Mouse (Mus musculus) hindbrain, embryonic 14.5 days (tissue): Measurements from ENCODE around the gene Crebbp. TPM values are rescaled to one million over a fixed set of nuclear protein-coding genes. Genes with fewer than 3 reads are reported as not detected.
"Not testable (repeated sequence)": the region's sequence is repeated elsewhere in the genome, so short reads cannot be mapped to it uniquely, and the experiment has no call there.

Experiments used
- ATAC-seq: fragments of 200-750 bp; cut with Nextera tagmentation; 2 replicates; pipeline ENCODE4 v1.8.0; 2017; ENCODE audit warnings: moderate number of reproducible peaks, mild to moderate bottlenecking, moderate TSS enrichment, moderate library complexity; ENCODE audit not compliant: low FRiP score
- DNase-seq: peaks from one replicate; pipeline ENCODE4 v3.0.0-alpha.2; 2015; ENCODE audit warnings: low spot score
- H3K27ac ChIP-seq: fragments of 300-500 bp; sonication (generic); 2 replicates; pipeline ENCODE4 v1.5.1; 2014; ENCODE audit warnings: mild to moderate bottlenecking, moderate library complexity
- H3K27me3 ChIP-seq: fragments of 300-500 bp; sonication (generic); 2 replicates; pipeline ENCODE4 v1.6.1; 2014; ENCODE audit warnings: mild to moderate bottlenecking, low read length, mixed read lengths; ENCODE audit not compliant: control insufficient read depth, insufficient read depth
- H3K36me3 ChIP-seq: fragments of 300-500 bp; sonication (generic); replicated peaks from 2 replicates; pipeline ENCODE4 v1.6.1; 2014; ENCODE audit not compliant: control insufficient read depth, insufficient read depth
- H3K4me1 ChIP-seq: fragments of 300-500 bp; sonication (generic); replicated peaks from 2 replicates; pipeline ENCODE4 v1.6.1; 2014; ENCODE audit warnings: antibody characterized with exemption, low read length, mixed read lengths; ENCODE audit not compliant: control insufficient read depth, insufficient read depth
- H3K4me2 ChIP-seq: fragments of 300-500 bp; sonication (generic); replicated peaks from 2 replicates; pipeline ENCODE4 v1.6.1; 2014; ENCODE audit warnings: mild to moderate bottlenecking, moderate library complexity
- H3K4me3 ChIP-seq: fragments of 300-500 bp; sonication (generic); replicated peaks from 2 replicates; pipeline ENCODE4 v1.5.1; 2014; ENCODE audit warnings: mild to moderate bottlenecking, low read length
- H3K9ac ChIP-seq: fragments of 300-500 bp; sonication (generic); 2 replicates; pipeline ENCODE4 v1.6.1; 2014
- H3K9me3 ChIP-seq: fragments of 300-500 bp; sonication (generic); 2 replicates; pipeline ENCODE4 v1.6.1; 2016; ENCODE audit warnings: low read length; ENCODE audit not compliant: control insufficient read depth
- WGBS: fragments of 180-500 bp; shearing (Covaris S2); extraction: QIAGEN DNeasy Blood & Tissue Kit; methylation state at CpG from one replicate; pipeline ENCODE4 v1.1.7; 2014; 5-methylcytosine and 5-hydroxymethylcytosine counted together
- polyA plus RNA-seq: library from polyadenylated mRNA; unstranded; fragments of >200 nt; fragmentation: Nextera tagmentation; extraction: Ambion mirVana; gene quantifications from 2 replicates; pipeline ENCODE4 v1.2.1, GENCODE M21; 2014

Crebbp gene
- polyA plus RNA-seq, result 38.8 and 45.7 TPM in 2 replicates

DNA sequence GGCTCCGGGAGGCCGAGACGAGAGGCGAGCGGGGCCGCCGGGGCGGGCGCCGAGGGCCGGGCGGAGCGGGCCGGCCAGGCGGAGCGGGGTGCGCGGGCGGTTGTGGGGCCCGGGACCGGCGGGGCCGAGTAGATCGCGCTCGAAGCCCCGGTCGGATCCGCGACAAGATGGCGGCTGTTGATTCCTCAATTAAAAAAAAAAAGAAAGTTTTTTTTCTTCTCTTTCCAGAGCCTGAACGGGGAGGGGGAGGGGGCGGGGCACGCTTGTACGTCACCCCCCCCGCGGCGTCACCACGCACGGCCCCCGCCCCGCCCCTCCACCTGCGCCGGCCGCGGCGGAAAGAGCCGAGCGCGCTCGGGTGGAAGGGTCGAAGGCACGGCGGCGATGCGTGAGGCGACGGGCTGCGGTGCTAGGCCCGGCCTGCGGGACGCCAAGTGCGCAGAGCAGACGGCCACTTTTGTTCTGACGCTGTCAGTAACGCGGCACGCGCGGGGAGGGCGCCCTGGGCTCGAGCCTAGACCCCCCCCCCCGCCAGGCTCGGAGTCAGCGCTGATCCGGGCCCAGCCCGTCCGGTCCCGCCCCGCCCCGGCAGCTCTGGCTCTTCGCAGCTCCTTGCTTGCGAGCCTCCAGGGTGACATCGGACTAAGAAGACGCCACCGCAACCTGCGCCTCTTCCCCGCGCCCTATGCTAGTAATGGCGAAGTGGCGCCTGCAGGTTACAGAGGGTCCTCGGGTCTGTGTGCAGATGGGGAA is at the start of gene Crebbp:
TSS of gene Crebbp (minus strand) at position 199 of the 753 bp plus-strand sequence.
- ATAC-seq, result peak; percentile 93
- peak within 1 kb of the TSS; percentile 96 for H3K9ac ChIP-seq
- H3K9me3 ChIP-seq, result no peaks in the 10 kb centered on the region
- H3K36me3 ChIP-seq, result no peaks in the 10 kb centered on the region
- WGBS, result under 1% methylated on average over 62 of the region's 92 CpGs
- H3K27ac ChIP-seq, result peak within 1 kb of the TSS; percentile 99
- peak within 1 kb of the TSS; percentile 85 for H3K4me3 ChIP-seq
- peaks cover 30% of the 10 kb centered on the region for H3K4me1 ChIP-seq
- DNase-seq, result peak; percentile 94
- H3K4me2 ChIP-seq, result peak within 1 kb of the TSS; percentile 94
- H3K27me3 ChIP-seq, result no peaks in the 10 kb centered on the region

GRCm38 (mm10) chr16:4263486-4263885 is 49.7 kb upstream of the Crebbp start:
- no peaks in the 10 kb centered on the region for H3K36me3 ChIP-seq
- DNase-seq (no peak), ATAC-seq (no peak)
- H3K4me1 ChIP-seq, result peaks cover 6% of the 10 kb centered on the region
- H3K4me3 ChIP-seq, result no peak overlapping the region
- no peaks in the 10 kb centered on the region for H3K27me3 ChIP-seq
- WGBS, result 91% methylated on average over 3 of the region's 3 CpGs
- no peak overlapping the region for H3K27ac ChIP-seq
- H3K4me2 ChIP-seq, result no peak overlapping the region
- no peaks in the 10 kb centered on the region for H3K9me3 ChIP-seq
- H3K9ac ChIP-seq, result no peak overlapping the region

DNA sequence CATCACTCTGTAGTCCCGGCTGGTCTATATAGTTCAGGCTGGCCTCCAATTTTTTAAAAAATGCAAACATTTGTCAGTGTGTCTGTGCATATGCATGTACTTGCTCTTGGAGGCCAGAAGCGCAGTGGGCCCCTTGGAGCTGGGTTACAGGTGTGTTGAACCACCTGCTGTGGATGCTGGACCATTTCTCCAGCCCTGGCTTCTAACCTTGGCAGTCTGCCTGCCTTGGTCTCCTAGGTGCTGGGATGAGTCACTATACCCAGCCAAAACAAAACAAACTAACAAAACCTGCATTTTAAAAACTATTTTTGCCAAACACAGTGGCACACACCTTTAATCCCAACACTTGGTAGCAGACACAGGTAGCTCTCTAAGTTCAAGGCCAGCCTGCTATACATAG is 43.7 kb upstream of the Crebbp start:
- Histone ChIP-seq H3K4me1 (no peaks in the 10 kb centered on the region), H3K9ac (no peak overlapping the region), H3K4me3 (no peak overlapping the region), H3K27ac (no peak overlapping the region), H3K9me3 (no peaks in the 10 kb centered on the region), H3K4me2 (no peak overlapping the region), H3K27me3 (no peaks in the 10 kb centered on the region), H3K36me3 (no peaks in the 10 kb centered on the region)
- ATAC-seq (no peak), DNase-seq (no peak)
- WGBS, result 93% methylated on average over 2 of the region's 2 CpGs

DNA sequence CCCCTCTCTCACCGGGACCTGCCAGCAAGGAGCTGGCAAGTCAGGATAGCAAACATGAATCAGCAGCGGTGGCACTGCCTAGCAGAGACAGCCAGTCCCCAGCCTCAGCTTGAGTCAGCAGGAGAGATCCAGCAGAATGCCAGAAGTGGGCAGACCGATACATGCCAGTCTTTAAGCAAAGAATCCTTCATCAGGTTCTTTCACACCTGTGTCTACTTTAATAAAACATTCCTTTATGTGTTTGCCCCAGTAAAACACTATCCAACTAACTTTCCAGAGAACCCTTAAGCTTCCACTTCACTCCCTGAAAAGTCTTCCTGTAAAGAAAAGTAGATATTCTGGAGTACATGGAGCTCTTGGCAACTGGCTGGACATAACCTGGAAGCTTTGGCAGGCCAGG is 35.0 kb upstream of the Crebbp start:
- no peak for ATAC-seq
- H3K4me3 ChIP-seq, result no peak overlapping the region
- 84% methylated on average over 3 of the region's 3 CpGs for WGBS
- no peak for DNase-seq
- peaks cover 18% of the 10 kb centered on the region for H3K9me3 ChIP-seq
- no peak overlapping the region for H3K9ac ChIP-seq
- no peak overlapping the region for H3K4me2 ChIP-seq
- no peak overlapping the region for H3K27ac ChIP-seq
- H3K27me3 ChIP-seq, result no peaks in the 10 kb centered on the region
- no peaks in the 10 kb centered on the region for H3K4me1 ChIP-seq
- H3K36me3 ChIP-seq, result no peaks in the 10 kb centered on the region

DNA sequence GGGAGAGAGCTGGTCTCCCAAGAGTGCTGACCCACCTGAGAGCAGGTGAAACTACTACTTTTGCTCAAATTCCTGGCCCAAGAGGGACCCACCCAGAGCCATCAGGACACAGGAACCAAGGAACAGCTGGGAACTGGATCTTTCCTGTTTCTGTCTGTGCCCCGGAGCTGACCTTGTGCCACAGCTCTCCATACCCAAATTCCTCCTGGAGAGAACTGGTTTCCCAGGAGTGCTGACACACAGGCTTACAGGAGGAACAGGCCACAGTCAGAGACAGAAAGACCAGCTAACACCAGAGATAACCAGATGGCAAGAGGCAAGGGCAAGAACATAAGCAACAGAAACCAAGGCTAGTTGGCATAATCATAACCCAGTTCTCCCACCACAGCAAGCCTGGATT is 31.4 kb upstream of the Crebbp start:
- 100% methylated on average over 1 of the region's 1 CpGs for WGBS
- ATAC-seq, result not testable (repeated sequence)

DNA sequence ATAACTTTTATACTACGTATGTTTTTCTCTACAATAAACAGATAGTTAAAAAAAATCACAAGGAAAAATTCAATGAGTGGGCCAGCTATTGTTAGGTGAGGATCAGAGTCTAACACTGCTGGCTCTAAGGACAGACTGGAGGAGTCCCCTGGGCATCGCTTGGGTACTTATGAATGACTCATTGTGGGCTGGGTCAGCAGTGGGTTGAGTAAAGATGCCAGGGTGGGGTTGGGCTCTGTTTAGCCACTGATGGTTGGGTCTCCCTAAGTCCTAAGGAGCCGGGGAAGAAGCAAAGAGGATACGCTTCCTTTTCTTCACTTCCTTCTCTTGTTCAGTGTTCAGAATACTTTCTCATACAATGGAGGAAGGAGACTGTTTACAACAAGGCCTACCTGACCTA is 22.3 kb upstream of the Crebbp start:
- Histone ChIP-seq H3K4me1 (no peaks in the 10 kb centered on the region), H3K27ac (no peak overlapping the region), H3K4me3 (no peak overlapping the region), H3K9me3 (no peaks in the 10 kb centered on the region), H3K36me3 (no peaks in the 10 kb centered on the region), H3K9ac (no peak overlapping the region), H3K4me2 (no peak overlapping the region), H3K27me3 (no peaks in the 10 kb centered on the region)
- ATAC-seq (no peak), DNase-seq (no peak)
- 88% methylated on average over 4 of the region's 4 CpGs for WGBS

More for the DNA sequence above, 31.4 kb upstream of the Crebbp start:
- not testable (repeated sequence) for H3K4me2 ChIP-seq, H3K4me1 ChIP-seq, H3K27me3 ChIP-seq, H3K27ac ChIP-seq, DNase-seq, H3K9ac ChIP-seq, H3K36me3 ChIP-seq, H3K4me3 ChIP-seq
- H3K9me3 ChIP-seq, result peaks cover 18% of the 10 kb centered on the region

- no peaks in the 10 kb centered on the region for H3K27me3 ChIP-seq
- no peak overlapping the region for H3K4me3 ChIP-seq
- no peak overlapping the region for H3K9ac ChIP-seq
- H3K4me1 ChIP-seq, result no peaks in the 10 kb centered on the region
- H3K27ac ChIP-seq, result no peak overlapping the region
- no peaks in the 10 kb centered on the region for H3K9me3 ChIP-seq
- no peak overlapping the region for H3K4me2 ChIP-seq
- DNase-seq (no peak), ATAC-seq (no peak)
- no peaks in the 10 kb centered on the region for H3K36me3 ChIP-seq
These were observed 21.8 kb upstream of the Crebbp start for GRCm38 (mm10) chr16:4235587-4235986.

DNA sequence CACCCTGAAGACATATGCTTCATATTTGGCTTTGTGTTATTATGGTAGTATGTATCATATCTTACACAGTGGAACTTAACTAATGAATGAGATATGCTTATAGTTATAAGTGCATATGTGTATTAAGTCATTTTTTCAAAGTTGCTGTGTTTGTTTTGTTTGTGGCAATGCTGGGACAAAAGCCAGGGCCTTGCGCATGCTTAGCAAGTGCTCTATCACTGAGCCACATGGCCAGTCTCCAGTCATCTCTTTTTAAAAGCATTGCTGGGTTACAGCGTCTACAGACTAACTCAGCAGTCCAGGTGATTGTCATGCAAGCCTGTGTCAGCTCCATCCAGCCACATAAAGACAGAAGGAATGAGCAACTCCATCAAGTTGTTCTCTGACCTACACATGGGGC is 12.0 kb upstream of the Crebbp start:
- ATAC-seq (no peak), DNase-seq (no peak)
- H3K4me3 ChIP-seq, result no peak overlapping the region
- no peak overlapping the region for H3K27ac ChIP-seq
- H3K36me3 ChIP-seq, result no peaks in the 10 kb centered on the region
- H3K4me1 ChIP-seq, result no peaks in the 10 kb centered on the region
- no peaks in the 10 kb centered on the region for H3K9me3 ChIP-seq
- no peak overlapping the region for H3K9ac ChIP-seq
- no peaks in the 10 kb centered on the region for H3K27me3 ChIP-seq
- WGBS, result 94% methylated on average over 2 of the region's 2 CpGs
- no peak overlapping the region for H3K4me2 ChIP-seq

GRCm38 (mm10) chr16:4214631-4215240 is 939 bp upstream of the Crebbp start:
- H3K4me2 ChIP-seq, result peak overlapping the region; percentile 61
- H3K4me3 ChIP-seq, result peak overlapping the region; percentile 85
- H3K9ac ChIP-seq, result peak overlapping the region; percentile 96
- H3K27me3 ChIP-seq, result no peaks in the 10 kb centered on the region
- WGBS, result 42% methylated on average over 10 of the region's 10 CpGs
- no peaks in the 10 kb centered on the region for H3K9me3 ChIP-seq
- peak overlapping the region; percentile 99 for H3K27ac ChIP-seq
- H3K36me3 ChIP-seq, result no peaks in the 10 kb centered on the region
- H3K4me1 ChIP-seq, result peaks cover 28% of the 10 kb centered on the region
- DNase-seq (no peak), ATAC-seq (peak; percentile 37; the same call in 1 of the 2 replicates)
